Mouse (Mus musculus) heart, postnatal 0 days (tissue): ENCODE results near the gene Fbxo42.

ENCODE experiments used
- CTCF ChIP-seq: IDR thresholded peaks from 2 replicates; pipeline ENCODE4 v1.5.1; 2016; ENCODE audit warnings: antibody characterized with exemption, control low read depth, low read depth
- EP300 ChIP-seq: IDR thresholded peaks from 2 replicates; pipeline ENCODE4 v1.6.1; 2016; ENCODE audit warnings: antibody characterized with exemption, low read depth

DNA sequence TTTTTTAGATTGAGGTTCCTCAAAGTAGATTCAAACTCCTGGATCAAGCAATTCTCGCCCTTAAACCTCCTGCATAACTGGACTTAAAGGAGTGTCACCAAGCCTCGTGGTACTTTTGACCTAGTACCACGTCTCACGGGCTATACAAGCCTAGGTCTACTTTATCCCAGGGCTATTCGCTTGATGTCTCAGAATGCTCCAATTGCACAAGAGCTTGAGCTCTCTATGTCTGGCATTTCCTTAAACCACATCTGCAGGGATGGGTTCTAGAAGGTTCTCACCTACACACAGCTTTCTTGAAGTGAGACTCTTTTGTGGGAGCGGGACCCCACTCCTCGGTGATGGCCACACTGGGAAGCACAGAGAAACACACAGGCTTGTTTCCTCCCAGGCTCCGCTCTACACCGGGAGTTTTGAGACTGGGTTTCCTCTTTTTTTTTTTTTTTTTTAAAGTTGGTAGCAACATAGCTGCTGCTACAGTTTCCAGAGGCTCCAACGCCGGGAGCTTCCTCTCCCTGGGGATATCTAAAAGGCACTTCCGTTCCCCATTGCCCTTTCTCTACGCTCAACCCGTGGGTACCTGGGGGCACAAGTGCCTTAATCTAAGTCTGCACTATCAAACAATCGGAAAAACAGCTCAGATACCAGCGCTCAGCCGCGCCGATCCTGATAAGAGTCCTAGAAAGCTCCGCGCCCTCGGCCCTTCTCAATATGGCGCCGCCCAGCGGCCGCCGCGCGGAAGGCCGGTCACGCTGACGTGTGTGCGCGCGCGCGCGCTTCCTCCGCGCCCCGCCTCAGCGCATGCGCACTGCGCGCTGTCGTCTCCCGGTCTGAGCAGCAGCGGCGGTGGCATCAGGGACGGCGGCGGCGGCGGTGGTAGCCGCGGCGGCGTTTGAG is at the start of gene Fbxo42:
- TF ChIP-seq CTCF (peak; percentile 35), EP300 (no peak; the same call in 1 of the 2 replicates)
